Mouse (Mus musculus) midbrain, embryonic 16.5 days (tissue): Measurements from ENCODE around the gene Cacnb2. TPM values are rescaled to one million over a fixed set of nuclear protein-coding genes. Genes with fewer than 3 reads are reported as not detected.
A peak's percentile ranks its signal among the peaks of the same experiment; 100 is the strongest.
"Not testable (repeated sequence)": the region's sequence is repeated elsewhere in the genome, so short reads cannot be mapped to it uniquely, and the experiment has no call there.

Experiments used
- ATAC-seq: fragments of 200-750 bp; cut with Nextera tagmentation; 2 replicates; pipeline ENCODE4 v1.8.0; 2017; ENCODE audit warnings: moderate TSS enrichment
- H3K27ac ChIP-seq: fragments of 300-500 bp; sonication (generic); 2 replicates; pipeline ENCODE4 v1.5.1; 2014; ENCODE audit warnings: mild to moderate bottlenecking, low read length, mixed read lengths
- H3K27me3 ChIP-seq: fragments of 300-500 bp; sonication (generic); 2 replicates; pipeline ENCODE4 v1.6.1; 2014; ENCODE audit warnings: low read depth, low read length, mixed read lengths; ENCODE audit not compliant: control insufficient read depth, insufficient read depth
- H3K36me3 ChIP-seq: fragments of 300-500 bp; sonication (generic); 2 replicates; pipeline ENCODE4 v1.6.1; 2014; ENCODE audit warnings: mild to moderate bottlenecking, low read length, moderate library complexity, mixed read lengths; ENCODE audit not compliant: control insufficient read depth, insufficient read depth
- H3K4me1 ChIP-seq: fragments of 300-500 bp; sonication (generic); 2 replicates; pipeline ENCODE4 v1.6.1; 2014; ENCODE audit warnings: mild to moderate bottlenecking, low read length, mixed read lengths; ENCODE audit not compliant: control insufficient read depth, insufficient read depth
- H3K4me2 ChIP-seq: fragments of 300-500 bp; sonication (generic); 2 replicates; pipeline ENCODE4 v1.6.1; 2014; ENCODE audit warnings: mild to moderate bottlenecking, low read length, mixed read lengths
- H3K4me3 ChIP-seq: fragments of 300-500 bp; sonication (generic); 2 replicates; pipeline ENCODE4 v1.5.1; 2014; ENCODE audit warnings: low read depth, mild to moderate bottlenecking, low read length, moderate library complexity, mixed read lengths
- H3K9ac ChIP-seq: fragments of 300-500 bp; sonication (generic); 2 replicates; pipeline ENCODE4 v1.6.1; 2014; ENCODE audit warnings: low read depth, low read length, mixed read lengths
- H3K9me3 ChIP-seq: fragments of 300-500 bp; sonication (generic); replicated peaks from 2 replicates; pipeline ENCODE4 v1.6.1; 2014; ENCODE audit warnings: mild to moderate bottlenecking, low read length, mixed read lengths; ENCODE audit not compliant: control insufficient read depth, poor library complexity, severe bottlenecking
- WGBS: fragments of 180-500 bp; shearing (Covaris S2); extraction: QIAGEN DNeasy Blood & Tissue Kit; methylation state at CpG from one replicate; pipeline ENCODE4 v1.1.7; 2014; 5-methylcytosine and 5-hydroxymethylcytosine counted together
- polyA plus RNA-seq: library from polyadenylated mRNA; unstranded; fragments of >200 nt; fragmentation: Nextera tagmentation; extraction: Ambion mirVana; gene quantifications from 2 replicates; pipeline ENCODE4 v1.2.1, GENCODE M21; 2015

The Cacnb2 gene
- polyA plus RNA-seq, 1 experiment from 2014 or later, result 8.9 TPM

- no peaks in the 10 kb centered on the region for H3K9me3 ChIP-seq
- H3K27ac ChIP-seq, result no peak overlapping the region
- no peak overlapping the region for H3K4me2 ChIP-seq
- H3K4me1 ChIP-seq, result no peaks in the 10 kb centered on the region
- no peak overlapping the region for H3K4me3 ChIP-seq
- no peak for ATAC-seq
- no peak overlapping the region for H3K9ac ChIP-seq
- H3K36me3 ChIP-seq, result no peaks in the 10 kb centered on the region
- H3K27me3 ChIP-seq, result no peaks in the 10 kb centered on the region
- WGBS, result 77% methylated on average over 1 of the region's 1 CpGs
These were observed 100.2 kb downstream of the Cacnb2 start for GRCm38 (mm10) chr2:14702973-14703645.

GRCm38 (mm10) chr2:14703676-14704075 is 100.8 kb downstream of the Cacnb2 start:
- Histone ChIP-seq H3K4me3 (no peak overlapping the region), H3K27ac (no peak overlapping the region), H3K9me3 (no peaks in the 10 kb centered on the region), H3K4me2 (no peak overlapping the region), H3K27me3 (no peaks in the 10 kb centered on the region), H3K36me3 (no peaks in the 10 kb centered on the region), H3K9ac (no peak overlapping the region), H3K4me1 (no peaks in the 10 kb centered on the region)
- WGBS, result 89% methylated on average over 4 of the region's 4 CpGs
- ATAC-seq, result no peak

DNA sequence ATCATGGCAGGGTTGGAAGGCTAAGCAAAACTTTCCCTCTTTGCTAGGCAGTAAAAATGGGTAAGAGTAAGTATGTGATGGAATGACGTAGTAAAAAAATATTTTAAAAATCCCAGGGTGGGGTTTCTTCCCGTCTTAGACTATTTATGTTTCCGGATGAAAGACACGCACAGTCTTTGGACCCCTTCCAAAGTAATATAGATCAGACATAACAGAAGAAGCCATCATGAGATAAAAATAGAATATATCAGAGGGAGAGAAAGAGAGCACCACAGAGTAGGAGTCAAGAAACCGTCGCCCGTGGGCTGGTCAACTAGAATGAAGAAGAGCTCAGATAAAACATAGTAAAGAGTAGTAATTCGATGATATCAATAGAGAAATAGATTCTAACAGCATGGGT is 107.4 kb downstream of the Cacnb2 start:
- WGBS, result 91% methylated on average over 8 of the region's 8 CpGs
- no peaks in the 10 kb centered on the region for H3K4me1 ChIP-seq
- H3K27me3 ChIP-seq, result no peaks in the 10 kb centered on the region
- H3K9me3 ChIP-seq, result no peaks in the 10 kb centered on the region; the same call in 1 of the 2 replicates
- no peak overlapping the region for H3K4me3 ChIP-seq
- no peak overlapping the region for H3K4me2 ChIP-seq
- no peak for ATAC-seq
- H3K36me3 ChIP-seq, result no peaks in the 10 kb centered on the region
- H3K27ac ChIP-seq, result no peak overlapping the region
- no peak overlapping the region for H3K9ac ChIP-seq

- H3K27ac ChIP-seq, result no peak overlapping the region
- no peak overlapping the region for H3K9ac ChIP-seq
- no peaks in the 10 kb centered on the region for H3K36me3 ChIP-seq
- WGBS, result 90% methylated on average over 2 of the region's 2 CpGs
- peaks cover 1% of the 10 kb centered on the region; the same call in 1 of the 2 replicates for H3K4me1 ChIP-seq
- H3K4me2 ChIP-seq, result no peak overlapping the region
- no peaks in the 10 kb centered on the region; the same call in 1 of the 2 replicates for H3K9me3 ChIP-seq
- H3K4me3 ChIP-seq, result no peak overlapping the region
- H3K27me3 ChIP-seq, result no peaks in the 10 kb centered on the region
- ATAC-seq, result peak; percentile 47; the same call in 1 of the 2 replicates
These were observed 108.9 kb downstream of the Cacnb2 start for GRCm38 (mm10) chr2:14711751-14712150.

- 93% methylated on average over 3 of the region's 3 CpGs for WGBS
- H3K4me3 ChIP-seq, result no peak overlapping the region
- H3K27ac ChIP-seq, result no peak overlapping the region
- no peaks in the 10 kb centered on the region for H3K27me3 ChIP-seq
- no peaks in the 10 kb centered on the region for H3K36me3 ChIP-seq
- H3K9me3 ChIP-seq, result no peaks in the 10 kb centered on the region; the same call in 1 of the 2 replicates
- no peak overlapping the region for H3K4me2 ChIP-seq
- no peak for ATAC-seq
- no peak overlapping the region for H3K9ac ChIP-seq
- H3K4me1 ChIP-seq, result peaks cover 3% of the 10 kb centered on the region; the same call in 1 of the 2 replicates
These were observed 110.2 kb downstream of the Cacnb2 start for GRCm38 (mm10) chr2:14713049-14713448.

DNA sequence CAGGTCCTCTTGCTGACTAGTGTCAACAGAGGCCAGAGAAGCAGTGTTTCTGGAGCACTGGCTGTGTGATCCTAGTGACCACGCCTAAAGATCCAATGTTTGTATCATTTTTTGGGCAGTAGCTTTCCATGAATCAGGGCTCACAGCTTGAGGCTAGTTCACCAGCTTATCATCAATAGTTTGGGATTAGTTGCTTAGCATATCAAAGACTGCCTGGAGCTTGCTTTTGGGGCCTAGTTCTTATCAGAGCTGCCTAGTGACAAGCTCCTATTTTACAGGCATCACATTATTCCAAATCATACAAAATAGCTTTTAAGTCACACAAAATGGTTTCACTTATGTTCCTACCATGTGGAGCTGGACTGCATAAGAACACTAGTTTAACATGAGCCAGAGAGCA is 113.8 kb downstream of the Cacnb2 start:
- H3K36me3 ChIP-seq, result no peaks in the 10 kb centered on the region
- H3K9ac ChIP-seq, result no peak overlapping the region
- no peak overlapping the region for H3K4me2 ChIP-seq
- ATAC-seq, result no peak
- peaks cover 3% of the 10 kb centered on the region; the same call in 1 of the 2 replicates for H3K4me1 ChIP-seq
- H3K9me3 ChIP-seq, result no peaks in the 10 kb centered on the region
- H3K27me3 ChIP-seq, result no peaks in the 10 kb centered on the region
- 13% methylated on average over 1 of the region's 1 CpGs for WGBS
- no peak overlapping the region for H3K27ac ChIP-seq
- H3K4me3 ChIP-seq, result no peak overlapping the region

GRCm38 (mm10) chr2:14719119-14719718 is 116.3 kb downstream of the Cacnb2 start:
- H3K27ac ChIP-seq, result no peak overlapping the region
- peaks cover 3% of the 10 kb centered on the region; the same call in 1 of the 2 replicates for H3K4me1 ChIP-seq
- no peak for ATAC-seq
- H3K36me3 ChIP-seq, result no peaks in the 10 kb centered on the region
- no peak overlapping the region for H3K4me2 ChIP-seq
- no peak overlapping the region for H3K9ac ChIP-seq
- H3K4me3 ChIP-seq, result no peak overlapping the region
- H3K9me3 ChIP-seq, result no peaks in the 10 kb centered on the region
- no peaks in the 10 kb centered on the region for H3K27me3 ChIP-seq
- WGBS, result 93% methylated on average over 9 of the region's 9 CpGs

- Histone ChIP-seq H3K9me3 (no peaks in the 10 kb centered on the region), H3K9ac (no peak overlapping the region), H3K4me2 (no peak overlapping the region), H3K27ac (no peak overlapping the region), H3K4me3 (no peak overlapping the region), H3K27me3 (no peaks in the 10 kb centered on the region), H3K36me3 (no peaks in the 10 kb centered on the region), H3K4me1 (no peaks in the 10 kb centered on the region)
- ATAC-seq, result no peak
These were observed 122.5 kb downstream of the Cacnb2 start for GRCm38 (mm10) chr2:14725437-14725836.

- not testable (repeated sequence) for H3K27me3 ChIP-seq, H3K4me3 ChIP-seq, H3K4me2 ChIP-seq, H3K9me3 ChIP-seq, H3K4me1 ChIP-seq, ATAC-seq, H3K9ac ChIP-seq, H3K27ac ChIP-seq, H3K36me3 ChIP-seq
- WGBS, result 97% methylated on average over 13 of the region's 13 CpGs
These were observed 123.7 kb downstream of the Cacnb2 start for GRCm38 (mm10) chr2:14726601-14727000.
